Mouse (Mus musculus) lung, postnatal 10 days (tissue): ENCODE results near the gene Lipo4.
"Not testable (repeated sequence)": the region's sequence is repeated elsewhere in the genome, so short reads cannot be mapped to it uniquely, and the experiment has no call there.

Experiments
- DNase-seq: peaks from one replicate; pipeline ENCODE4 v3.0.0; 2021

The Lipo4 gene

GRCm38 (mm10) chr19:33517680-33518079 is at the start of gene Lipo4:
Gene Lipo4 (minus strand): TSS chr19:33517780.
- no peak for DNase-seq

- not testable (repeated sequence) for DNase-seq
These were observed 61.2 kb downstream of the Lipo4 start for GRCm38 (mm10) chr19:33456426-33456825.

- DNase-seq = no peak
These were observed 63.9 kb downstream of the Lipo4 start for GRCm38 (mm10) chr19:33453725-33454124.
